Comparison of ENCODE assay signal across 26 mouse cellular contexts in genomic region chr9:103557085-103557484, GRCm38 (mm10).
DNase-seq lines count a peak whose midpoint lies in the region; ATAC-seq and TF ChIP-seq lines count a peak whose summit lies in the region.
"Had no signal": no experiment of that assay in that cellular context is flagged by ENCODE, and none has a peak within 500 bp of the region (broad histone marks: within the 10 kb centered on the region; RNA-seq: fewer than 3 reads in every experiment).

No protein-coding gene starts in this region.

- no peak for TF ChIP-seq CTCF in cerebellum, adult 2 months (IDR thresholded peaks at IDR 0.05; ENCODE audit: borderline replicate concordance, insufficient read depth, low read depth, low read length)
- TF ChIP-seq CTCF in left cerebral cortex, adult 2 months (IDR thresholded peaks at IDR 0.05): no peak
- no peak for TF ChIP-seq CTCF in CH12.LX (conservative IDR thresholded peaks at IDR 0.05 in 1 of 2, IDR thresholded peaks at IDR 0.05 in 1 of 2; ENCODE audit: low read depth in 2 of 2, low read length in 2 of 2)

- no peak for TF ChIP-seq EP300 in CH12.LX (IDR thresholded peaks at IDR 0.05; ENCODE audit: low read length)

- intact Hi-C loops in left cerebral cortex, adult 2 months (cut with DNase I): loop anchor here (5.0 kb wide), 1 partner anchor 385 kb away; no protein-coding TSS in a partner anchor

- no peak overlapping the region for H3K4me3 ChIP-seq in cerebellum, adult 2 months (replicated peaks; ENCODE audit: insufficient read depth, low read depth, low read length)
- H3K4me3 ChIP-seq in kidney, embryonic 14.5 days (ENCODE audit: low read length): no peak overlapping the region
- no peak overlapping the region for H3K4me3 ChIP-seq in left cerebral cortex, adult 2 months
- no peak overlapping the region for H3K4me3 ChIP-seq in CH12.LX (replicated peaks in 1 of 3; ENCODE audit: low read depth in 2 of 3, low read length in 2 of 3, poor library complexity in 1 of 3)
- H3K4me3 ChIP-seq: embryonic facial prominence, embryonic 12.5 days; embryonic facial prominence, embryonic 15.5 days; heart, adult 2 months; heart, embryonic 10.5 days; heart, embryonic 13.5 days had no signal

- H3K9ac ChIP-seq in kidney, embryonic 14.5 days (ENCODE audit: low read depth, low read length): no peak overlapping the region
- H3K9ac ChIP-seq in CH12.LX (ENCODE audit: insufficient read depth, low read depth): no peak overlapping the region
- H3K9ac ChIP-seq: embryonic facial prominence, embryonic 12.5 days; embryonic facial prominence, embryonic 15.5 days; heart, embryonic 13.5 days had no signal

- H3K4me2 ChIP-seq in kidney, embryonic 14.5 days (replicated peaks; ENCODE audit: low read depth, low read length): 0 out of 2 replicates have a peak overlapping the region, but pooled peaks have one; percentile 5
- H3K4me2 ChIP-seq in CH12.LX (ENCODE audit: insufficient read depth, low read depth, poor library complexity, severe bottlenecking): peak overlapping the region; percentile 5; the same call in 1 of the 2 replicates
- H3K4me2 ChIP-seq: embryonic facial prominence, embryonic 12.5 days; embryonic facial prominence, embryonic 15.5 days; heart, embryonic 13.5 days had no signal

- 90% methylated on average over 15 of the region's 15 CpGs for WGBS in cerebellum, adult 2 months
- WGBS in kidney, embryonic 14.5 days: 84% methylated on average over 15 of the region's 15 CpGs

- no peaks in the 10 kb centered on the region for H3K27me3 ChIP-seq in cerebellum, adult 2 months (ENCODE audit: control insufficient read depth, insufficient read depth, low read length)
- H3K27me3 ChIP-seq in kidney, embryonic 14.5 days (ENCODE audit: control insufficient read depth, insufficient read depth, low read length): no peaks in the 10 kb centered on the region
- H3K27me3 ChIP-seq in CH12.LX (replicated peaks): peaks cover 43% of the 10 kb centered on the region
- H3K27me3 ChIP-seq: embryonic facial prominence, embryonic 12.5 days; embryonic facial prominence, embryonic 15.5 days; heart, embryonic 13.5 days had no signal

- in situ Hi-C loops in CH12.LX (cut with MboI; ENCODE audit: low pct_ligation_motif_present, low pct_unique_long_range_greater_than_20kb, low sequenced_read_pairs): no loop called here

- no peak for TF ChIP-seq RAD21 in CH12.LX (IDR thresholded peaks at IDR 0.05; ENCODE audit: low read depth, low read length)

- TF ChIP-seq POLR2A in cerebellum, adult 2 months (IDR thresholded peaks at IDR 0.05; ENCODE audit: borderline replicate concordance, insufficient read depth, low read length): no peak
- TF ChIP-seq POLR2A in CH12.LX (IDR thresholded peaks at IDR 0.05; ENCODE audit: low read depth, low read length): no peak

- H3K9me3 ChIP-seq in kidney, embryonic 14.5 days (ENCODE audit: control insufficient read depth, low read length): no peaks in the 10 kb centered on the region
- H3K9me3 ChIP-seq in CH12.LX (replicated peaks; ENCODE audit: low read length): peaks cover 5% of the 10 kb centered on the region
- H3K9me3 ChIP-seq: embryonic facial prominence, embryonic 15.5 days; heart, embryonic 10.5 days had no signal

- peaks cover 42% of the 10 kb centered on the region for H3K4me1 ChIP-seq in cerebellum, adult 2 months (ENCODE audit: control insufficient read depth, insufficient read depth, low read length)
- no peaks in the 10 kb centered on the region for H3K4me1 ChIP-seq in kidney, embryonic 14.5 days (ENCODE audit: control insufficient read depth, insufficient read depth, low read length)
- peaks cover 0 to 3% of the 10 kb centered on the region in 2 experiments; a peak in 1 of 4 replicates for H3K4me1 ChIP-seq in CH12.LX (ENCODE audit: control insufficient read depth in 1 of 2, insufficient read depth in 2 of 2)

- dilution Hi-C loops in CH12.LX (cut with MboI; ENCODE audit: extremely low pct_ligation_motif_present, extremely low pct_unique_long_range_greater_than_20kb, low sequenced_read_pairs): no loop called here

- H3K79me2 ChIP-seq in CH12.LX (replicated peaks; ENCODE audit: control insufficient read depth, extremely low read depth, insufficient read depth, poor library complexity, severe bottlenecking): no peaks in the 10 kb centered on the region

- 0 out of 2 replicates have a peak overlapping the region, but pooled peaks have one; percentile 67 for H3K27ac ChIP-seq in cerebellum, adult 2 months (ENCODE audit: insufficient read depth, low read length)
- H3K27ac ChIP-seq in kidney, embryonic 14.5 days (ENCODE audit: low read depth, low read length): no peak overlapping the region
- H3K27ac ChIP-seq in left cerebral cortex, adult 2 months: peak overlapping the region; percentile 79; the same call in 1 of the 2 replicates
- H3K27ac ChIP-seq in CH12.LX (ENCODE audit: insufficient read depth, low read depth): no peak overlapping the region
- H3K27ac ChIP-seq: embryonic facial prominence, embryonic 12.5 days; embryonic facial prominence, embryonic 15.5 days; heart, adult 2 months; heart, embryonic 10.5 days; heart, embryonic 13.5 days had no signal

- DNase-seq in cerebellum, adult 2 months: no peak
- DNase-seq in cerebellum, postnatal 36 days: no peak
- DNase-seq in kidney, postnatal 25 days: no peak
- no peak for DNase-seq in left cerebral cortex, adult 2 months (ENCODE audit: extremely low spot score in 1 of 2, low spot score in 2 of 2)
- no peak for DNase-seq in left cerebral cortex, adult 11 months (ENCODE audit: low spot score)
- DNase-seq in CH12.LX (ENCODE audit: extremely low read depth): no peak
- DNase-seq: adrenal gland, adult 8-10 months; adrenal gland, postnatal 25 days; cerebellum, adult 11-12 months; cerebellum, adult 9-10 months; cerebellum, postnatal 14 days; gastrocnemius, postnatal 10 days; gastrocnemius, postnatal 36 days; heart, adult 2 months; heart, postnatal 14 days; heart, postnatal 4 days had no signal

- ATAC-seq in kidney, embryonic 14.5 days (ENCODE audit: low FRiP score, low TSS enrichment): no peak; the same call in 1 of the 2 replicates
- ATAC-seq in inflammation-experienced regulatory T-cells, adult 6 months: no peak
- ATAC-seq: forebrain, embryonic 16.5 days; hindbrain, embryonic 16.5 days; Patski had no signal

- H3K36me3 ChIP-seq in kidney, embryonic 14.5 days (ENCODE audit: control insufficient read depth, insufficient read depth, low read length): no peaks in the 10 kb centered on the region
- H3K36me3 ChIP-seq in CH12.LX (replicated peaks in 1 of 2; ENCODE audit: control insufficient read depth in 1 of 2, insufficient read depth in 1 of 2, low read length in 1 of 2): no peaks in the 10 kb centered on the region
- H3K36me3 ChIP-seq: embryonic facial prominence, embryonic 12.5 days; embryonic facial prominence, embryonic 15.5 days; G1E had no signal

TF ChIP-seq in CH12.LX, 34 proteins besides CTCF, POLR2A, EP300 and RAD21:
- TF ChIP-seq ELF1 (IDR thresholded peaks at IDR 0.05; ENCODE audit: low read depth, low read length) (no peak), BHLHE40 (IDR thresholded peaks at IDR 0.05; ENCODE audit: low read depth, low read length) (peak; percentile 65), ZNF384 (IDR thresholded peaks at IDR 0.05; ENCODE audit: low read depth, low read length) (no peak), NRF1 (IDR thresholded peaks at IDR 0.05; ENCODE audit: low read depth, low read length) (0 out of 2 replicates have a peak, but pooled peaks have one; percentile 30), USF1 (IDR thresholded peaks at IDR 0.05; ENCODE audit: low read depth, low read length) (peak; percentile 79), TBP (conservative IDR thresholded peaks at IDR 0.05; ENCODE audit: low read depth, low read length) (no peak), HCFC1 (IDR thresholded peaks at IDR 0.05; ENCODE audit: low read depth, low read length) (no peak), IRF4 (IDR thresholded peaks at IDR 0.05; ENCODE audit: low read depth, low read length) (no peak), ZC3H11A (IDR thresholded peaks at IDR 0.05; ENCODE audit: low read depth, low read length) (no peak), E2F4 (IDR thresholded peaks at IDR 0.05; ENCODE audit: insufficient replicate concordance, low read depth, low read length) (no peak), POLR2AphosphoS2 (IDR thresholded peaks at IDR 0.05; ENCODE audit: low read depth, low read length) (no peak), JUN (IDR thresholded peaks at IDR 0.05; ENCODE audit: insufficient read depth, low read depth, low read length) (no peak), SIN3A (IDR thresholded peaks at IDR 0.05; ENCODE audit: low read length) (no peak), USF2 (conservative IDR thresholded peaks at IDR 0.05; ENCODE audit: low read depth, low read length) (peak; percentile 78)

Comparison
In these comparisons a context has a peak if more than half of its experiments do, and no peak if none do; other contexts are left out.
1. H3K27ac ChIP-seq: peak in cerebellum, adult 2 months (single experiment) and left cerebral cortex, adult 2 months (single experiment); none in kidney, embryonic 14.5 days (single experiment) and CH12.LX (single experiment).